Mouse (Mus musculus) MEL (cell line): ENCODE measurements around the gene Dennd2a. TPM values are rescaled to one million over a fixed set of nuclear protein-coding genes. Genes with fewer than 3 reads are reported as not detected.

Experiments
- DNase-seq: peaks from one replicate; pipeline ENCODE4 v3.0.0; 2011; ENCODE audit warnings: low read depth, low spot score
- H3K27ac ChIP-seq: 2 replicates; pipeline ENCODE4 v1.5.1; 2012; ENCODE audit warnings: low read depth, mild to moderate bottlenecking, control low read depth, low read length, moderate library complexity; ENCODE audit not compliant: control insufficient read depth
- H3K27me3 ChIP-seq, 2 experiments: fragments of 150-350 bp in 1 of 2; sonication (generic) in 1 of 2; 2 replicates each; pipeline ENCODE4 v1.6.1; 2012; ENCODE audit warnings: low read length in 2 of 2, mild to moderate bottlenecking in 2 of 2, improper control_type of control experiment in 1 of 2, moderate library complexity in 1 of 2; ENCODE audit not compliant: insufficient read depth in 2 of 2, control insufficient read depth in 1 of 2
- H3K36me3 ChIP-seq, 2 experiments: 2 replicates each; pipeline ENCODE4 v1.6.1; 2012 to 2014; ENCODE audit warnings: low read length in 2 of 2, improper control_type of control experiment in 1 of 2, inconsistent platforms in 1 of 2, mild to moderate bottlenecking in 1 of 2; ENCODE audit not compliant: insufficient read depth in 2 of 2, control insufficient read depth in 1 of 2
- H3K4me1 ChIP-seq, 2 experiments: fragments of 150-350 bp in 1 of 2; sonication (generic) in 1 of 2; 2 replicates each; pipeline ENCODE4 v1.6.1; 2012; ENCODE audit warnings: low read length in 2 of 2, improper control_type of control experiment in 1 of 2, mild to moderate bottlenecking in 1 of 2; ENCODE audit not compliant: insufficient read depth in 2 of 2, control insufficient read depth in 1 of 2
- H3K4me3 ChIP-seq, 2 experiments: fragments of 150-350 bp in 1 of 2; sonication (generic) in 1 of 2; 2 replicates each; pipeline ENCODE4 v1.5.1; 2012; ENCODE audit warnings: low read depth in 2 of 2, low read length in 2 of 2, mild to moderate bottlenecking in 2 of 2, moderate library complexity in 2 of 2, control low read depth in 1 of 2, improper control_type of control experiment in 1 of 2; ENCODE audit not compliant: control insufficient read depth in 1 of 2, insufficient read depth in 1 of 2
- H3K79me2 ChIP-seq: 2 replicates; pipeline ENCODE4 v1.6.1; 2012; ENCODE audit warnings: mild to moderate bottlenecking, low read length, moderate library complexity; ENCODE audit not compliant: control insufficient read depth, poor library complexity, insufficient read depth
- H3K9ac ChIP-seq: 2 replicates; pipeline ENCODE4 v1.6.1; 2012; ENCODE audit warnings: low read depth, mild to moderate bottlenecking, control low read depth, low read length, moderate library complexity; ENCODE audit not compliant: control insufficient read depth, poor library complexity, severe bottlenecking
- H3K9me3 ChIP-seq: fragments of 150-350 bp; sonication (generic); replicated peaks from 2 replicates; pipeline ENCODE4 v1.6.1; 2012; ENCODE audit warnings: mild to moderate bottlenecking, low read length, improper control_type of control experiment, moderate library complexity; ENCODE audit not compliant: insufficient read depth
- CHD1 ChIP-seq: IDR thresholded peaks from 2 replicates; pipeline ENCODE4 v1.6.1; 2012; ENCODE audit warnings: low read depth, mild to moderate bottlenecking, inconsistent platforms, low read length, improper control_type of control experiment
- CTCF ChIP-seq, 3 experiments: IDR thresholded peaks in 2 of 3; conservative IDR thresholded peaks in 1 of 3; 2 replicates each; pipeline ENCODE4 v1.5.1; 2011 to 2012; ENCODE audit warnings: low read length in 3 of 3, low read depth in 2 of 3, mild to moderate bottlenecking in 2 of 3, improper control_type of control experiment in 1 of 3, inconsistent platforms in 1 of 3, mixed read lengths in 1 of 3, moderate library complexity in 1 of 3; ENCODE audit not compliant: control insufficient read depth in 1 of 3, insufficient read depth in 1 of 3, poor library complexity in 1 of 3, severe bottlenecking in 1 of 3
- ELF1 ChIP-seq: IDR thresholded peaks from 2 replicates; pipeline ENCODE4 v1.6.1; 2014; ENCODE audit warnings: low read depth, mild to moderate bottlenecking, inconsistent platforms, low read length, improper control_type of control experiment, moderate library complexity
- EP300 ChIP-seq, 2 experiments: IDR thresholded peaks; 2 replicates each; pipeline ENCODE4 v1.6.1; 2011; ENCODE audit warnings: improper control_type of control experiment in 2 of 2, low read length in 2 of 2, low read depth in 1 of 2, mild to moderate bottlenecking in 1 of 2
- MAZ ChIP-seq: IDR thresholded peaks from 2 replicates; pipeline ENCODE4 v1.6.1; 2012; ENCODE audit warnings: low read depth, mild to moderate bottlenecking, inconsistent platforms, low read length, improper control_type of control experiment
- MEF2A ChIP-seq: IDR thresholded peaks from 2 replicates; pipeline ENCODE4 v1.6.1; 2014; ENCODE audit warnings: low read depth, mild to moderate bottlenecking, inconsistent platforms, low read length, improper control_type of control experiment; ENCODE audit not compliant: poor library complexity, insufficient replicate concordance, severe bottlenecking; ENCODE audit errors: extremely low read depth
- MXI1 ChIP-seq: IDR thresholded peaks from 2 replicates; pipeline ENCODE4 v1.6.1; 2011; ENCODE audit warnings: mild to moderate bottlenecking, low read depth, low read length, improper control_type of control experiment
- MYC ChIP-seq: IDR thresholded peaks from 2 replicates; pipeline ENCODE4 v1.6.1; 2011; ENCODE audit warnings: low read depth, mild to moderate bottlenecking, low read length, improper control_type of control experiment, moderate library complexity
- NELFE ChIP-seq: IDR thresholded peaks from 2 replicates; pipeline ENCODE4 v1.6.1; 2011; ENCODE audit warnings: low read depth, low read length, improper control_type of control experiment
- NRF1 ChIP-seq: IDR thresholded peaks from 2 replicates; pipeline ENCODE4 v1.6.1; 2014; ENCODE audit warnings: low read depth, mild to moderate bottlenecking, inconsistent platforms, low read length, improper control_type of control experiment, moderate library complexity; ENCODE audit not compliant: poor library complexity, insufficient read depth, severe bottlenecking
- POLR2AphosphoS5 ChIP-seq: IDR thresholded peaks from 2 replicates; pipeline ENCODE4 v1.6.1; 2012; ENCODE audit warnings: low read depth, borderline replicate concordance, mild to moderate bottlenecking, inconsistent platforms, low read length, moderate library complexity, mixed read lengths
- RAD21 ChIP-seq: IDR thresholded peaks from 2 replicates; pipeline ENCODE4 v1.6.1; 2011; ENCODE audit warnings: mild to moderate bottlenecking, low read depth, low read length, improper control_type of control experiment
- ZC3H11A ChIP-seq: IDR thresholded peaks from 2 replicates; pipeline ENCODE4 v1.6.1; 2012; ENCODE audit warnings: low read depth, mild to moderate bottlenecking, inconsistent platforms, low read length, improper control_type of control experiment
- ZKSCAN1 ChIP-seq: IDR thresholded peaks from 2 replicates; pipeline ENCODE4 v1.6.1; 2012; ENCODE audit warnings: low read depth, mild to moderate bottlenecking, inconsistent platforms, low read length, improper control_type of control experiment, moderate library complexity
- ZMIZ1 ChIP-seq: IDR thresholded peaks from 2 replicates; pipeline ENCODE4 v1.6.1; 2012; ENCODE audit warnings: low read depth, mild to moderate bottlenecking, inconsistent platforms, low read length, improper control_type of control experiment, moderate library complexity
- ZNF384 ChIP-seq: IDR thresholded peaks from 2 replicates; pipeline ENCODE4 v1.6.1; 2012; ENCODE audit warnings: low read depth, mild to moderate bottlenecking, inconsistent platforms, low read length, improper control_type of control experiment
- polyA plus RNA-seq, 2 experiments: library from polyadenylated mRNA; stranded (reverse) in 1 of 2; unstranded in 1 of 2; fragments of >175 nt in 1 of 2; fragments of >200 nt in 1 of 2; gene quantifications; 2 replicates each; pipeline versions ENCODE4 v1.2.1 to v1.2.4; 2012; ENCODE audit warnings: low replicate concordance in 2 of 2, low read depth in 1 of 2; ENCODE audit not compliant: insufficient read length in 2 of 2, insufficient read depth in 1 of 2, missing spikeins in 1 of 2
- total RNA-seq: library from RNA; depleted of rRNA; stranded (reverse); fragments of 300-350 nt; gene quantifications from 2 replicates; pipeline ENCODE4 v1.2.3, GENCODE M21; 2012

Dennd2a gene
- total and polyA plus RNA-seq, 3 experiments = 0.15 TPM; not detected in 2

DNA sequence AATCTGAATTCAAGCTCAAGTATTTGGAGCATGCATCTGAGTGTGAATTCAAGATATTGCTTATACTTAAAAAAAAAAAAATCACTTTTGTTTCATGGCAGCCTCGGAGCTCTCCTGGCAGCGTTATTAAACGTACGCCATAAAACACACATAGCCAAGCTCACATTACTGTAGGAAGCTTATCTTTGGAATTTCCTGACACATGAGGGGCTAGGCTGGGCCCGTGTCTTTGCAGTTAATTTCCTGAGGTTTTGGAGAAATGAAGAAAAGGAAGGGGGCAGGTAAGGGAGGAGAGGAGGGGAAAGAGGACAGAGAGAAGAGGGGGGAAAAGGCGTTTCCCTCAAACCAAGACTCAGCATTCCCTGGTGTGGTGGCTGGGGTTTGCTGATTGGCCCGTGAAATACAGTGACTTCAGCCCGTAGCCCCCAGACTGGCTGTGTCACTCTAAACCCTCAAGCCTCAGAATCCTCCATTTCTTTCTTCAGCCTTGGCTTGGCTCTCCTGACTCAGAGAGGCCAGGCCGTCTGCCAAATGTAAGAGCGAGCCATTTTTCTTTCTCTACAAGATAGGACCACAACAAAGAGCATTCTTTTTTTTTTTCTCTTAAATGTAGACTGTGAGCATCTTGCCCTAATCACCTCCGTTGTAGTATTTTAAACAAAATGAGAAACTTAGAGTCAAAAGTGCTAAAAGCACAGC, 42.5 kb downstream of the Dennd2a start:
- DNase-seq = peak; percentile 54
- H3K4me1 ChIP-seq = peaks cover 0 to 7% of the 10 kb centered on the region in 2 experiments; a peak in 2 of 4 replicates
- no peaks in the 10 kb centered on the region for H3K9me3 ChIP-seq
- peak overlapping the region; percentile 11; the same call in 1 of the 2 replicates for H3K9ac ChIP-seq
- peak overlapping the region; percentile 28 to 49; a peak in 3 of 4 replicates for H3K4me3 ChIP-seq
- no peak for TF ChIP-seq ZKSCAN1
- TF ChIP-seq MXI1 = no peak
- no peak for TF ChIP-seq RAD21
- TF ChIP-seq POLR2AphosphoS5 = no peak
- TF ChIP-seq NELFE = no peak
- no peak for TF ChIP-seq ZMIZ1
- no peak for TF ChIP-seq ELF1
- TF ChIP-seq EP300 (IDR thresholded peaks at IDR 0.05; ENCODE audit: low read depth in 1 of 2, low read length in 2 of 2) = no peak
- no peak for TF ChIP-seq CTCF (IDR thresholded peaks at IDR 0.05 in 2 of 3, conservative IDR thresholded peaks at IDR 0.05 in 1 of 3; ENCODE audit: control insufficient read depth in 1 of 3, insufficient read depth in 1 of 3, low read depth in 2 of 3, low read length in 3 of 3, poor library complexity in 1 of 3, severe bottlenecking in 1 of 3)
- no peak for TF ChIP-seq CHD1
- TF ChIP-seq MYC = no peak
- TF ChIP-seq NRF1 = no peak
- no peaks in the 10 kb centered on the region for H3K79me2 ChIP-seq
- peaks cover 0 to 8% of the 10 kb centered on the region in 2 experiments; a peak in 2 of 4 replicates for H3K36me3 ChIP-seq
- H3K27me3 ChIP-seq = peaks cover 0 to 3% of the 10 kb centered on the region in 2 experiments; a peak in 3 of 4 replicates
- H3K27ac ChIP-seq = no peak overlapping the region

GRCm38 (mm10) chr6:39503476-39503875, 54.2 kb downstream of the Dennd2a start:
- Histone ChIP-seq H3K27ac (no peak overlapping the region), H3K9me3 (no peaks in the 10 kb centered on the region), H3K79me2 (no peaks in the 10 kb centered on the region), H3K9ac (no peak overlapping the region), H3K4me1 (no peaks in the 10 kb centered on the region), H3K27me3 (peaks cover 0 to 6% of the 10 kb centered on the region in 2 experiments; a peak in 3 of 4 replicates)
- TF ChIP-seq ZNF384 = no peak
- no peak for TF ChIP-seq ZC3H11A
- TF ChIP-seq ZKSCAN1 = no peak
- no peak for TF ChIP-seq CTCF (IDR thresholded peaks at IDR 0.05 in 2 of 3, conservative IDR thresholded peaks at IDR 0.05 in 1 of 3; ENCODE audit: control insufficient read depth in 1 of 3, insufficient read depth in 1 of 3, low read depth in 2 of 3, low read length in 3 of 3, poor library complexity in 1 of 3, severe bottlenecking in 1 of 3)
- TF ChIP-seq MAZ = no peak
- no peak for TF ChIP-seq MEF2A
- TF ChIP-seq, all 39 proteins: peak for 0
- DNase-seq = no peak
- no peaks in the 10 kb centered on the region for H3K36me3 ChIP-seq
- H3K4me3 ChIP-seq = no peak overlapping the region
